Mouse (Mus musculus): ENCODE data around the gene Cstf2t. TPM values are rescaled to one million over a fixed set of nuclear protein-coding genes. Genes with fewer than 3 reads are reported as not detected.

The Cstf2t gene
- polyA plus RNA-seq, 1 experiment, result 16.8 TPM

DNA sequence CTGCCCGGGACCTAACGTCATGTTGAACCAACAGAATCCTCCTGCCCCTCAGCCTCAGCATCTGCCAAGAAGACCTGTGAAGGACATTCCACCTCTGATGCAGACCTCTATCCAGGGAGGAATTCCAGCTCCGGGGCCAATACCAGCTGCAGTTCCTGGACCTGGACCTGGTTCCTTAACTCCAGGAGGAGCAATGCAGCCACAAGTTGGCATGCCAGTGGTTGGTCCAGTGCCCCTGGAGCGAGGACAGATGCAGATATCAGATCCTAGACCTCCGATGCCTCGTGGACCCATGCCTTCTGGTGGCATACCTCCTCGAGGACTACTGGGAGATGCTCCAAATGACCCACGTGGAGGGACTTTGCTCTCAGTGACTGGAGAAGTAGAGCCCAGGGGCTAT is 1.1 kb downstream of the Cstf2t start:
- peak overlapping the region; percentile 85 for H3K4me3 ChIP-seq (ENCODE audit: insufficient read depth, poor library complexity, severe bottlenecking)
- H3K36me3 ChIP-seq (ENCODE audit: control insufficient read depth, insufficient read depth), result peaks cover 31% of the 10 kb centered on the region
- no peaks in the 10 kb centered on the region for H3K27me3 ChIP-seq (ENCODE audit: control insufficient read depth, insufficient read depth, insufficient read length)
- peaks cover 32% of the 10 kb centered on the region for H3K79me3 ChIP-seq (ENCODE audit: low read depth)
- H3ac ChIP-seq (ENCODE audit: control insufficient read depth, insufficient read length, low read depth), result peak overlapping the region; percentile 88
- peaks cover 41% of the 10 kb centered on the region for H3K79me2 ChIP-seq (ENCODE audit: control insufficient read depth, insufficient read depth)
- no peak for TF ChIP-seq MYOD1 (IDR thresholded peaks at IDR 0.05; ENCODE audit: control insufficient read depth, insufficient read length, low read depth)
- no peak for TF ChIP-seq FOSL1 (IDR thresholded peaks at IDR 0.05; ENCODE audit: insufficient read depth, low read length, poor library complexity, severe bottlenecking)

DNA sequence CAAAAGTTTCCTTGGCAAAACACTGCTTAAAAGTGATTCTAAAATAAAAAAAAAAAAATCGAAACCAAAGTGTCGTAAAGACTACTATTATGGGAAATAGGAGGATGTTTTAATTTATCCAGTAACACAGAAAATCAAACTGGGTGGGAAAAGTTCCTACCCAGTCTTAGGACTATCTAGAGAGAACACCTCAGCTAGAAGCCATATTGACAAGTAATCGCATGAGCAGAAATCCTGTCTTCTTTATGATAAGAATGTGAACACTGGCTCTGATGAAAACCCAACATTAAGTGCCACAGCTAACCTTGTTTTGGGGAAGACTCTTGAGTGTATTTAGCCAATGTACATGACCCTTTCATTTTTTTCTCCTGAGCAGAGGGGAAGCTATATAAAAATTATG is 15.2 kb downstream of the Cstf2t start:
- Histone ChIP-seq H3K27me3 (ENCODE audit: control insufficient read depth, insufficient read depth, insufficient read length) (no peaks in the 10 kb centered on the region), H3K36me3 (ENCODE audit: control insufficient read depth, insufficient read depth) (no peaks in the 10 kb centered on the region), H3K4me3 (ENCODE audit: insufficient read depth, poor library complexity, severe bottlenecking) (no peak overlapping the region), H3K79me2 (ENCODE audit: control insufficient read depth, insufficient read depth) (no peaks in the 10 kb centered on the region), H3ac (ENCODE audit: control insufficient read depth, insufficient read length, low read depth) (no peak overlapping the region), H3K79me3 (ENCODE audit: low read depth) (no peaks in the 10 kb centered on the region)
- TF ChIP-seq MYOG (IDR thresholded peaks at IDR 0.05; ENCODE audit: control insufficient read depth, extremely low read depth, insufficient read length), result no peak

DNA sequence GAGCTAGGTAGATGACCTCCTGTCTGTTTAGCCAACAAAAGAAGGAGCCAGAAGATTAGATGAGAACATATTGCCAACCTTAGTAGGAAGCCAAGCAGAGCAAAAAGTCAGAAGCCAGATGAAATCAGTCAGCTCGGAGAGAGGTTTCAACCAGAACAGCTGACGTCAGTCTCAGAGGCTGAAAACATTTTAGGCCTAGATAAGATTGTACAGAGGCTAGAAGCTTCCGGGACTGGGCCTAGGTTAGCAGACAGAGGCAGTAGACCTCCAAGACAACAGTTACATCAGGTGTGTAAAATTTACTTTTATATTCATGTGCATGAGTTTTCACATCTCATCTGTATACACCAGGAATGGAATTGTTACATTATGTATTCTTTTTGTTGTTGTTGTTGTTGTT is 16.7 kb downstream of the Cstf2t start:
- no peak for TF ChIP-seq CEBPB (IDR thresholded peaks at IDR 0.05; ENCODE audit: low read depth)
- TF ChIP-seq MAX (IDR thresholded peaks at IDR 0.05), result no peak
- no peak for TF ChIP-seq MYOD1 (IDR thresholded peaks at IDR 0.05; ENCODE audit: control insufficient read depth, insufficient read length, low read depth)
- TF ChIP-seq USF1 (IDR thresholded peaks at IDR 0.05; ENCODE audit: low read depth), result no peak
- no peak for TF ChIP-seq MYOG (IDR thresholded peaks at IDR 0.05; ENCODE audit: control insufficient read depth, extremely low read depth, insufficient read length)
- no peak for TF ChIP-seq CTCF (IDR thresholded peaks at IDR 0.05; ENCODE audit: control insufficient read depth, insufficient read depth, insufficient read length)
- TF ChIP-seq FOSL1 (IDR thresholded peaks at IDR 0.05; ENCODE audit: insufficient read depth, low read length, poor library complexity, severe bottlenecking), result no peak
- no peaks in the 10 kb centered on the region for H3K27me3 ChIP-seq (ENCODE audit: control insufficient read depth, insufficient read depth, insufficient read length)

DNA sequence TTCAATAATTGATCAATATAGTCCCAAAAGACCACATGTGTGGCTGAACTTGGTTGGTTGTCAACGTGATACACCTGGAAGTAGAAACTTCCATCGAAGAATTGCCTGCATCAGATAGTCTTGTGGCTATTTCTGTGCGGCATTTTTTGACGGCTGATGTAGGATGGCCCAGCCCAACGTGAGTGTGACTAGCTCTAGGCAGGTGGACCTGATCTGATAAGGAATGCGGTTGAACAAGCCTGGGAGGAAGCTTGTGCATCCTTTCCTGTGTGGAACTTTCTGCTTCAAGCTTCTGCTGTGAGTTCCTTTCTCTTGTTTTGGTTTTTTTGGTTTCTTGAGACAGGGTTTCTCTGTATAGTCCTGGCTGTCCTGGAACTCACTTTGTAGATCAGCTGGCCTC is 22.1 kb downstream of the Cstf2t start:
- Histone ChIP-seq H3K4me3 (ENCODE audit: insufficient read depth, poor library complexity, severe bottlenecking) (no peak overlapping the region), H3K27me3 (ENCODE audit: control insufficient read depth, insufficient read depth, insufficient read length) (no peaks in the 10 kb centered on the region), H3K79me3 (ENCODE audit: low read depth) (no peaks in the 10 kb centered on the region), H3K79me2 (ENCODE audit: control insufficient read depth, insufficient read depth) (no peaks in the 10 kb centered on the region), H3ac (ENCODE audit: control insufficient read depth, insufficient read length, low read depth) (no peak overlapping the region), H3K36me3 (ENCODE audit: control insufficient read depth, insufficient read depth) (no peaks in the 10 kb centered on the region)
- TF ChIP-seq CTCF (IDR thresholded peaks at IDR 0.05; ENCODE audit: control insufficient read depth, insufficient read depth, insufficient read length), result no peak
- no peak for TF ChIP-seq MYOD1 (IDR thresholded peaks at IDR 0.05; ENCODE audit: control insufficient read depth, insufficient read length, low read depth)
- TF ChIP-seq USF1 (IDR thresholded peaks at IDR 0.05; ENCODE audit: low read depth), result no peak
- TF ChIP-seq MYOG (IDR thresholded peaks at IDR 0.05; ENCODE audit: control insufficient read depth, extremely low read depth, insufficient read length), result no peak
- TF ChIP-seq FOSL1 (IDR thresholded peaks at IDR 0.05; ENCODE audit: insufficient read depth, low read length, poor library complexity, severe bottlenecking), result no peak
- no peak for TF ChIP-seq MAX (IDR thresholded peaks at IDR 0.05)
- no peak for TF ChIP-seq CEBPB (IDR thresholded peaks at IDR 0.05; ENCODE audit: low read depth)

More for the DNA sequence above, 16.7 kb downstream of the Cstf2t start:
- no peak overlapping the region for H3K4me3 ChIP-seq (ENCODE audit: insufficient read depth, poor library complexity, severe bottlenecking)
- H3K79me3 ChIP-seq (ENCODE audit: low read depth), result no peaks in the 10 kb centered on the region
- no peaks in the 10 kb centered on the region for H3K79me2 ChIP-seq (ENCODE audit: control insufficient read depth, insufficient read depth)
- H3K36me3 ChIP-seq (ENCODE audit: control insufficient read depth, insufficient read depth), result no peaks in the 10 kb centered on the region
- no peak overlapping the region for H3ac ChIP-seq (ENCODE audit: control insufficient read depth, insufficient read length, low read depth)

DNA sequence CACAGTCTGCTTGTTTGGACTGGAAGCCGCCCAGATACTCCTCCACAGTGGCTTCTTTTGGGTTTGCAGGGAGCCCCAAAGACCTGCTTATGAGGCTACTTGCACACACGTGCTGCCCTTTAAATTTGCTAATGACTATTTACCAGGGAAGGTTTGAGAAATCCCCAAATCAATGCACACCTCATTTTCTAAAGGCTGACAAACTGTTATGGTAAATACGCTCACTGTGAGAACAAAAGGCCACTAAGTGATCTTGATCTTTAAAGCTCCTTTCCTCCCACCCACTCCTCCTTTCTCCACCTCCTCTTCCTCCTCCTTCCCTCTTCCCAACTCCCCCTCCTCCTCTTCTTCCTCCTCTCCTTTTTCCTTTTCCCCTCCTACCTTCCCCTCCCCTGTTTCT is 23.4 kb downstream of the Cstf2t start:
- no peaks in the 10 kb centered on the region for H3K79me3 ChIP-seq (ENCODE audit: low read depth)
- TF ChIP-seq MYOG (IDR thresholded peaks at IDR 0.05; ENCODE audit: control insufficient read depth, extremely low read depth, insufficient read length) (no peak), CEBPB (IDR thresholded peaks at IDR 0.05; ENCODE audit: low read depth) (no peak), FOSL1 (IDR thresholded peaks at IDR 0.05; ENCODE audit: insufficient read depth, low read length, poor library complexity, severe bottlenecking) (no peak), CTCF (IDR thresholded peaks at IDR 0.05; ENCODE audit: control insufficient read depth, insufficient read depth, insufficient read length) (no peak), MAX (IDR thresholded peaks at IDR 0.05) (no peak), USF1 (IDR thresholded peaks at IDR 0.05; ENCODE audit: low read depth) (no peak)
- no peak overlapping the region for H3K4me3 ChIP-seq (ENCODE audit: insufficient read depth, poor library complexity, severe bottlenecking)
- H3ac ChIP-seq (ENCODE audit: control insufficient read depth, insufficient read length, low read depth), result no peak overlapping the region
- H3K79me2 ChIP-seq (ENCODE audit: control insufficient read depth, insufficient read depth), result no peaks in the 10 kb centered on the region
- H3K36me3 ChIP-seq (ENCODE audit: control insufficient read depth, insufficient read depth), result no peaks in the 10 kb centered on the region
- H3K27me3 ChIP-seq (ENCODE audit: control insufficient read depth, insufficient read depth, insufficient read length), result no peaks in the 10 kb centered on the region

DNA sequence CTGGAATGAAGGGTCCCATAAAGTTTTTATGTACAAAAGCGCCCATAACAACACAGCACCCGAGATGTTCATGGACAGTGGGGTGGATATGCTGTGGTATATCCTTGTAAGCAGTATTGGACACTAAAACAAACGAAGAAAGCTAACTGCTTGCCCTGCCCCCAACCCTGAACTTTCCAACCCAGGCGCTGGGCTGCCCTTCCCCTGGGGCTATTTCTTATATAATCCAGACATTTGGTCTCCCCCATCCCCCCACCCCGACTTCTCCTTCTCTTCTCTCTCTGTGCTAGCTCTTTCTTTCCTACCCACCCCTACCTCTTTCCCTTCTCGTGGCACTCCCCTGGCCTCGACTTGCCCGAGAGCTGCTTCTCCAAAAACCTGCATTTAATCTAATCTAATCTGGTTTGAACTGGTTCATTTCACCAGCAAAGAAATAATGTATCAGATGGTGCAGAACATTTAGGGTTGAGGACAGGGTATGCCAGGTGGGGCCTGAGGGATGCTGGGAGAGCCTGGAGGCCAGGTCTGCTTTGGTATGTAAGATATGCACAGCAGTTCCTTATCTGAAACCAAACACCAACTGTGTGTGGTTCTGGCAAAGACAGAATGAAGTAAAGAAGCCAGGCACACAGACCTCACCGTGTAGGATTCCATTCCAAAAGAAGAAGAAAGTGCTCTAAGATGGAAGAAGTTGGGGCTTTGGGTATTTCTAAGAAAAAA is 24.4 kb downstream of the Cstf2t start:
- Histone ChIP-seq H3ac (ENCODE audit: control insufficient read depth, insufficient read length, low read depth) (no peak overlapping the region), H3K79me3 (ENCODE audit: low read depth) (no peaks in the 10 kb centered on the region), H3K27me3 (ENCODE audit: control insufficient read depth, insufficient read depth, insufficient read length) (no peaks in the 10 kb centered on the region), H3K36me3 (ENCODE audit: control insufficient read depth, insufficient read depth) (no peaks in the 10 kb centered on the region), H3K79me2 (ENCODE audit: control insufficient read depth, insufficient read depth) (no peaks in the 10 kb centered on the region), H3K4me3 (ENCODE audit: insufficient read depth, poor library complexity, severe bottlenecking) (no peak overlapping the region)
- TF ChIP-seq MAX (IDR thresholded peaks at IDR 0.05) (no peak), MYOG (IDR thresholded peaks at IDR 0.05; ENCODE audit: control insufficient read depth, extremely low read depth, insufficient read length) (no peak), CTCF (IDR thresholded peaks at IDR 0.05; ENCODE audit: control insufficient read depth, insufficient read depth, insufficient read length) (no peak), MYOD1 (IDR thresholded peaks at IDR 0.05; ENCODE audit: control insufficient read depth, insufficient read length, low read depth) (no peak), FOSL1 (IDR thresholded peaks at IDR 0.05; ENCODE audit: insufficient read depth, low read length, poor library complexity, severe bottlenecking) (no peak), USF1 (IDR thresholded peaks at IDR 0.05; ENCODE audit: low read depth) (no peak), CEBPB (IDR thresholded peaks at IDR 0.05; ENCODE audit: low read depth) (no peak)

Measured in C2C12 (cell line).